Mouse (Mus musculus) embryo, embryonic 9.5 days (tissue): Measurements from ENCODE around the gene Gale.

Experiments
- DNase-seq: peaks from one replicate; pipeline ENCODE4 v3.0.0-alpha.2; 2017; ENCODE audit errors: extremely low spot score

The Gale gene

DNA sequence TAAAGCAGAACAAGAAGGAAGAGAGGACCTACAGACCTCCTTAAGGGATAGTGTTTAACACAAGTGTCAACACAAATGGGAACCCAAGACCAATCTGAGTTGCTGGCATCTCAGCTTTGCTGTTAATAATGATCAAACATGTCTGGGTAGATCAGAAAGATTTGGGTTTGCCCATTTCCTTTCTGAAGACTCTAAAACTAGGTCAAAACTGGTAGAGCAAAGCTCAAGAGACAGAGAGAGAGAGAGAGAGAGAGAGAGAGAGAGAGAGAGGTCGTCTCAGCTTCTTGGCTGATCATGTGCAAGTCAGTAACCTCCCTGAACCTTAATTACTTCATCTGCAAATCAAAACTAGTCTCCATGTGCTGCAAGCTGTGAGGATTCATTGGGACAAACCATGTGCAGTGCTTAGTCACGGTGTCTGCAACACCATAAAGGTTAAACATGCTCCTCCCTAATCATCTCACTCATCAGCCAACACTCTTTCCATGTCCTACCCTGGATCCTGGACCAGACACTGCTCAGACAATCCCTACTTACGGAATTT is 52.6 kb downstream of the Gale start:
- DNase-seq: no peak
